Mouse (Mus musculus): ENCODE results near the gene Ccdc6. TPM values are rescaled to one million over a fixed set of nuclear protein-coding genes. Genes with fewer than 3 reads are reported as not detected.

Gene Ccdc6
- total RNA-seq (2014; fragmentation: Nextera tagmentation) (28.6 and 33.8 TPM in 2 replicates), total RNA-seq (2017) (17.7 and 18.8 TPM in 2 replicates)

GRCm38 (mm10) chr10:70096366-70097188 lies at the start of gene Ccdc6:
Ccdc6 (plus strand) TSS chr10:70097121.
- ATAC-seq (replicated peaks; ENCODE audit: poor library complexity, severe bottlenecking) = peak; percentile 67

- no peak for ATAC-seq (replicated peaks; ENCODE audit: poor library complexity, severe bottlenecking)
Measured at GRCm38 (mm10) chr10:70049771-70050170, 47.1 kb upstream of the Ccdc6 start.

- ATAC-seq (replicated peaks; ENCODE audit: poor library complexity, severe bottlenecking) = no peak
Measured at GRCm38 (mm10) chr10:70055291-70055690, 41.6 kb upstream of the Ccdc6 start.

- no peak for ATAC-seq (replicated peaks; ENCODE audit: poor library complexity, severe bottlenecking)
Measured at GRCm38 (mm10) chr10:70057064-70057463, 39.9 kb upstream of the Ccdc6 start.

GRCm38 (mm10) chr10:70060021-70060688 lies 36.8 kb upstream of the Ccdc6 start:
- no peak for ATAC-seq (replicated peaks; ENCODE audit: poor library complexity, severe bottlenecking)

GRCm38 (mm10) chr10:70060689-70061081 lies 36.2 kb upstream of the Ccdc6 start:
- no peak for ATAC-seq (replicated peaks; ENCODE audit: poor library complexity, severe bottlenecking)

GRCm38 (mm10) chr10:70063881-70064555 lies 32.9 kb upstream of the Ccdc6 start:
- no peak for ATAC-seq (replicated peaks; ENCODE audit: poor library complexity, severe bottlenecking)

GRCm38 (mm10) chr10:70065191-70065590 lies 31.7 kb upstream of the Ccdc6 start:
- no peak for ATAC-seq (replicated peaks; ENCODE audit: poor library complexity, severe bottlenecking)

GRCm38 (mm10) chr10:70066497-70067168 lies 30.3 kb upstream of the Ccdc6 start:
- no peak for ATAC-seq (replicated peaks; ENCODE audit: poor library complexity, severe bottlenecking)

GRCm38 (mm10) chr10:70067169-70068115 lies 29.5 kb upstream of the Ccdc6 start:
- ATAC-seq (replicated peaks; ENCODE audit: poor library complexity, severe bottlenecking) = no peak

- ATAC-seq (replicated peaks; ENCODE audit: poor library complexity, severe bottlenecking) = no peak
Measured at GRCm38 (mm10) chr10:70069321-70069720, 27.6 kb upstream of the Ccdc6 start.

- no peak for ATAC-seq (replicated peaks; ENCODE audit: poor library complexity, severe bottlenecking)
Measured at GRCm38 (mm10) chr10:70071334-70071733, 25.6 kb upstream of the Ccdc6 start.

- ATAC-seq (replicated peaks; ENCODE audit: poor library complexity, severe bottlenecking) = no peak
Measured at GRCm38 (mm10) chr10:70077452-70077851, 19.5 kb upstream of the Ccdc6 start.

GRCm38 (mm10) chr10:70080908-70081307 lies 16.0 kb upstream of the Ccdc6 start:
- no peak for ATAC-seq (replicated peaks; ENCODE audit: poor library complexity, severe bottlenecking)

- no peak for ATAC-seq (replicated peaks; ENCODE audit: poor library complexity, severe bottlenecking)
Measured at GRCm38 (mm10) chr10:70081564-70082175, 15.3 kb upstream of the Ccdc6 start.

- ATAC-seq (replicated peaks; ENCODE audit: poor library complexity, severe bottlenecking) = no peak
Measured at GRCm38 (mm10) chr10:70083241-70083640, 13.7 kb upstream of the Ccdc6 start.

- no peak for ATAC-seq (replicated peaks; ENCODE audit: poor library complexity, severe bottlenecking)
Measured at GRCm38 (mm10) chr10:70085256-70085961, 11.5 kb upstream of the Ccdc6 start.

- ATAC-seq (replicated peaks; ENCODE audit: poor library complexity, severe bottlenecking) = no peak
Measured at GRCm38 (mm10) chr10:70088788-70089187, 8.1 kb upstream of the Ccdc6 start.

All from granulocyte monocyte progenitor cell, adult 5-6 weeks (primary cell).